Mouse (Mus musculus) kidney, embryonic 16.5 days (tissue): Measurements from ENCODE around the gene Rgs6. TPM values are rescaled to one million over a fixed set of nuclear protein-coding genes. Genes with fewer than 3 reads are reported as not detected.

ENCODE experiments used
- ATAC-seq: fragments of 200-750 bp; cut with Nextera tagmentation; 2 replicates; pipeline ENCODE4 v1.8.0; 2017; ENCODE audit warnings: moderate TSS enrichment; ENCODE audit not compliant: low FRiP score, low TSS enrichment
- H3K27ac ChIP-seq: fragments of 300-500 bp; sonication (generic); 2 replicates; pipeline ENCODE4 v1.5.1; 2014; ENCODE audit warnings: low read length
- H3K27me3 ChIP-seq: fragments of 300-500 bp; sonication (generic); 2 replicates; pipeline ENCODE4 v1.6.1; 2014; ENCODE audit warnings: low read length, control low read depth, mixed read lengths; ENCODE audit not compliant: insufficient read depth
- H3K36me3 ChIP-seq: fragments of 300-500 bp; sonication (generic); 2 replicates; pipeline ENCODE4 v1.6.1; 2014; ENCODE audit warnings: low read length, control low read depth, mixed read lengths; ENCODE audit not compliant: insufficient read depth
- H3K4me1 ChIP-seq: fragments of 300-500 bp; sonication (generic); 2 replicates; pipeline ENCODE4 v1.6.1; 2014; ENCODE audit warnings: low read length, control low read depth, mixed read lengths; ENCODE audit not compliant: insufficient read depth
- H3K4me2 ChIP-seq: fragments of 300-500 bp; sonication (generic); replicated peaks from 2 replicates; pipeline ENCODE4 v1.6.1; 2014; ENCODE audit warnings: low read depth, low read length
- H3K4me3 ChIP-seq: fragments of 300-500 bp; sonication (generic); 2 replicates; pipeline ENCODE4 v1.5.1; 2014; ENCODE audit warnings: mild to moderate bottlenecking, low read length
- H3K9ac ChIP-seq: fragments of 300-500 bp; sonication (generic); replicated peaks from 2 replicates; pipeline ENCODE4 v1.6.1; 2014; ENCODE audit warnings: low read length
- H3K9me3 ChIP-seq: fragments of 300-500 bp; sonication (generic); 2 replicates; pipeline ENCODE4 v1.6.1; 2016; ENCODE audit warnings: low read length, control low read depth
- WGBS: fragments of 180-500 bp; shearing (Covaris S2); extraction: QIAGEN DNeasy Blood & Tissue Kit; methylation state at CpG from one replicate; pipeline ENCODE4 v1.1.7; 2014; 5-methylcytosine and 5-hydroxymethylcytosine counted together
- polyA plus RNA-seq: library from polyadenylated mRNA; unstranded; fragments of >200 nt; fragmentation: Nextera tagmentation; extraction: Ambion mirVana; gene quantifications from 2 replicates; pipeline ENCODE4 v1.2.1, GENCODE M21; 2015

Gene Rgs6
- polyA plus RNA-seq, 1 experiment from 2014 or later = 2.7 TPM

DNA sequence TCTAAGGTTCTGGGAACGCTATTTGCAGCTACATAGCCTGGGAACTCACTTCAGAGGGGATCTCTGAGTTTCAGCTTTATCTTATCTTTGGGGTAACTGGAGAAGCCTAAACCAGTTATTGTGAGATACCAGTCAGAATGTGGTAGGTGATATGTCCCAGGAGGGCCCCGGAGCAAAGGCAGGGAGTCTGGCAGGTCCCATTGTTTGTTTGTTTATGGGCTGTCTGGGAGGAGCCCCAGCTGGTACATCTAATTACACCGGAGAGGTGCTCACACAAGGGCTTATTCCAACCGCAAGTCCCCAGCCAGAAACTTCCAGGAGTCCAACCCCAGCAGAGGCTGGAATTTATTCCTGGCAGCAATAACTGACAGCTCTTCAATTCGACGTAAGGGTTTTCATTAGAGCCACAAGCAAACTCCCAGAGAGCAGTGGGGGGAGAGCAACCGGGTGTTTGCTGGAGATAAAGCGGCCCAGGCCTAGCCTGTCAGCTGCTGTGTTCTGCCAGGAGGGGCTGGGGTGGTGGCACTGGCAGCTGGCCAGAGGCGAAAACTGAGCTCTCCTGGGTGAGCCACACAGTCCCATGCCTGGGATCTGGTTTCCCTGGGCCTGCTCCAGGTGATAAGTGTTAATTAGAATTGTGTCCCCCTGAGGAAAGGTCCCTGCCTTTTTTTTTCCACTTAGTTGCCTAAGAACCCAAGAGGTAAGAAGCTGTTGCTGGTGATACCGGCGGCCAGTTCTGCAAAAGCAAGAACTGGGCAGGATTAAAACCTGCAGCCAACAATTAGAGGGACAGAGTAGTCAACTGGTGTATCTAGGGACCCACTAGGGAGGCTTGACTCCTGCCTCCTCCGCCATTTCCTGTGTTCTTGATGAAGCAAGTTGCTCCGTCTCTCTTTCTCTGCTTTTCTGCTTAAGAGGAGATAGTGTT, 485.1 kb downstream of the Rgs6 start:
- WGBS = 30% methylated on average over 13 of the region's 13 CpGs
- Histone ChIP-seq H3K4me2 (no peak overlapping the region), H3K36me3 (no peaks in the 10 kb centered on the region), H3K4me1 (peaks cover 24% of the 10 kb centered on the region), H3K4me3 (no peak overlapping the region), H3K27me3 (no peaks in the 10 kb centered on the region), H3K9ac (peak overlapping the region; percentile 27; the same call in 1 of the 2 replicates), H3K27ac (peak overlapping the region; percentile 83), H3K9me3 (no peaks in the 10 kb centered on the region)
- ATAC-seq = peak; percentile 84

DNA sequence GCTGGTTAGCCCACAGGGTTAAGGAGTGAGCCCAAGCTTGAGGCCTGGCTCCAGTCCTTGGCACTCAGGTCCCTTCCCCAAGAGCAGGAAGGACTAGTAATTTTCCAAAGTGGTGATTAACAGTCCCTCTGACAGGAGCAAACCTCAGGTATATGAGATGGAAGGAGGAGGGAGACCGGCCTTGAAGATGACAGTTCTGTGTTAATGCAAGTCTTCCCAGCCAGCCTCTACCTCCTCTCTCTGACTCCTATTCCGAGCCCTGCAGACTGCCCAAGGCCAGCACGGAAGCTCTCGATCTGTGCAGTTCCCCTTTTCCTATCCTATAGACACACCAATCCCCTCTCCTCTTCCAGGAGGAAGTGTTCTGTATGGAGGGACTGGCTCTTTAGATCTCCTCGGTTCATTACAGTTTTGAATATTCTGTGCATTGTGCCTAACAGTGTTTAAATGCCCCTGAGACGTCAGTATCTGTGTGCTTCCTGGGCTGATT, 485.8 kb downstream of the Rgs6 start:
- no peak overlapping the region for H3K9ac ChIP-seq
- H3K27me3 ChIP-seq = no peaks in the 10 kb centered on the region
- H3K27ac ChIP-seq = peak overlapping the region; percentile 83
- no peak for ATAC-seq
- H3K36me3 ChIP-seq = no peaks in the 10 kb centered on the region
- WGBS = 62% methylated on average over 6 of the region's 6 CpGs
- peaks cover 24% of the 10 kb centered on the region for H3K4me1 ChIP-seq
- no peaks in the 10 kb centered on the region for H3K9me3 ChIP-seq
- H3K4me2 ChIP-seq = no peak overlapping the region
- H3K4me3 ChIP-seq = no peak overlapping the region

DNA sequence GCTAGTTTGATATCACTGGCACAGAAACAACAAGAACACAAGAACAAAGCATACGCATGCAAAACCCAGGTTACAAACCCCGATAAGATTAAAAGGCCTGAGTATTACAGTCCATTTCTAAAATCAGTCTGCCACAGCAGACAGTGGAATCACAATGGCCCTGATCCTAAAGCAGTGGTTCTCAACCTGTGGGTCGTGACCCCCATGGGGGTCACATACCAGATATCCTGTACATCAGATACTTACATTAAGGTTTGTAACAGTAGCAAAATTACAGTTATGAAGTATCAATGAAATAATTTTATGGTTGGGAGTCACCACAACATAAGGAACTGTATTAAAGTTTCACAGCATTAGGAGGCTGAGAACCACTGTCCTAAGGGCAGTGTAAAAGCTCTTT, 488.1 kb downstream of the Rgs6 start:
- 91% methylated on average over 3 of the region's 3 CpGs for WGBS
- Histone ChIP-seq H3K27ac (no peak overlapping the region), H3K9ac (no peak overlapping the region), H3K4me3 (no peak overlapping the region), H3K36me3 (no peaks in the 10 kb centered on the region), H3K4me1 (peaks cover 20% of the 10 kb centered on the region), H3K9me3 (no peaks in the 10 kb centered on the region), H3K4me2 (no peak overlapping the region), H3K27me3 (no peaks in the 10 kb centered on the region)
- ATAC-seq = no peak

DNA sequence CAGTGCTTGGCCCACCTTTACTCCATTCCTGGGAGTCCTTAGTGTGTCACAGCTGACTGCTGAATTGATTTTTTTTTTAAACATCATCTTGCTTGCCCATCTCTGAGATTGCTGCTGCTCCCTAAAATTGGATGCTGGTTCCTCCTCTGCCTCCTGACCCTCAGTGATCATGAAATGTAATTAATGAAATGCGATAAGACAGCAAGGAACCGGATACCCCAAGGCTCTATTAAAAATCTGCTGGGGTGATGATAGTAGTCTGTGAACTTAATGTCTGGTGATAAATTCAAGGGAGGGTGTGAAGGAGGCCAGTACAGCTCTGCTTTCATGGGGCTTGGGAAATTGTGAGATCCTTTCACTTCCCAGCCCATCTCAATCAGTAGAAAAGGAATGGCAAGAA, 489.4 kb downstream of the Rgs6 start:
- Histone ChIP-seq H3K4me2 (no peak overlapping the region), H3K4me3 (no peak overlapping the region), H3K27me3 (no peaks in the 10 kb centered on the region), H3K9me3 (no peaks in the 10 kb centered on the region), H3K4me1 (peaks cover 16% of the 10 kb centered on the region), H3K36me3 (no peaks in the 10 kb centered on the region), H3K27ac (no peak overlapping the region), H3K9ac (no peak overlapping the region)
- ATAC-seq = 0 out of 2 replicates have a peak, but pooled peaks have one; percentile 14
- WGBS = 40% methylated on average over 2 of the region's 2 CpGs

DNA sequence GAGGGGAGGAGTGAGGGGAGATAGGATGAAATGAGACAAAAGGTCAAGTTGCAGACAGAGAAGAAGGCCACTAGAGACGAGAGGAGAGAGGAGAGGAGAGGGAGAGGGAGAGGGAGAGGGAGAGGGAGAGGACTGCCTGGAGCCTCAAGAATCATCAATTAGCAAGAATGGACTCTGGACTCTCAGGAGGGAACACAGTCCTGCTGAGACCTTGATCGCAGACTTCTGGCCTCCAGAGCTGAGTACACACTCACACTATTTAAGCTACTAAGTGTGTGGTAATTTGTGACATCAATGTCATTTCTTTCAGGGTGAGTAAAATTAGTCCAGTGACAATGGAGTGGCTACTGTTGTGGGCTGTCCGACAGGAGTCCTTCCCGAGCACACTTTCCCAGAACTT, 495.3 kb downstream of the Rgs6 start:
- H3K27me3 ChIP-seq = no peaks in the 10 kb centered on the region
- WGBS = 80% methylated on average over 3 of the region's 4 CpGs
- 0 out of 2 replicates have a peak, but pooled peaks cover 2% of the 10 kb centered on the region for H3K36me3 ChIP-seq
- H3K4me3 ChIP-seq = no peak overlapping the region
- H3K4me2 ChIP-seq = no peak overlapping the region
- peaks cover 9% of the 10 kb centered on the region for H3K4me1 ChIP-seq
- H3K9ac ChIP-seq = no peak overlapping the region
- no peak for ATAC-seq
- H3K9me3 ChIP-seq = no peaks in the 10 kb centered on the region
- no peak overlapping the region for H3K27ac ChIP-seq

DNA sequence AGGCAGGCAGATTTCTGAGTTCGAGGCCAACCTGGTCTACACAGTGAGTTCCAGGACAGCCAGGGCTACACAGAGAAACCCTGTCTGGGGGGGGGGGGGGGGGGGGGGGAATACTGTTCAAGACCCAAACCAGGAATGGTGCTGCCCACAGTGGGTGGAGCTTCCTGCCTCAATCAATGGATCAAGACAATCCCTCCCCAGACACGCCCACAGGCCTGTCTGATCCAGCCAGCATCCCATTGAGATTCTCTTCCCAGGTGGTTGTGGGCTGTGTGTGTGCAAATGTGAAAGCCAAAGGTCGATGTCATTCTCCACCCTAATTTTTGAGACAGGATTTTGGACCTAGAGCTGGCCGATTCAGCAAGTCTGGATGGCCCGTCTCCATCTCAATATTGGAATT, 496.5 kb downstream of the Rgs6 start:
- WGBS = 95% methylated on average over 5 of the region's 5 CpGs
- Histone ChIP-seq H3K9ac (no peak overlapping the region), H3K9me3 (no peaks in the 10 kb centered on the region), H3K4me1 (peaks cover 9% of the 10 kb centered on the region), H3K4me2 (no peak overlapping the region), H3K36me3 (0 out of 2 replicates have a peak, but pooled peaks cover 2% of the 10 kb centered on the region), H3K27me3 (no peaks in the 10 kb centered on the region), H3K4me3 (no peak overlapping the region), H3K27ac (no peak overlapping the region)
- no peak for ATAC-seq

DNA sequence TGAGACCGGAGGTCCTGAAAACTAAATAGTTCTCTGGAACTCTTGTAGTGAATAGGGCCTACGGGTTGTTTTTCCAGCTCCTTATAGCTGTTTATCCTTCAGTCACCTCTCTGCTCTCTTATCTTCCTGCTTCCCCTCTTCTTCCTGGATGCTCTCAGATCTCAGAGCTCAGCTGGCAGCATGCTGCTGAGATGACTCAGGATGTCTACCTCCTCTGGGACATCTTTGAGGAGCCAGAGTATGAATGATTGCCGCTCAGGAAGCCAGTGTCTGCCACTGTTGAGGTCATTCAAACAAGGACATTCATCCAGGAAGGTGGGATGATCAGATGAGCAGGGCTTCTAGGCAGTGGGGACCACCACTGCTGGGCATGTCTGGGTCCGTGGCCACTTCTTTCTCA, 498.9 kb downstream of the Rgs6 start:
- no peaks in the 10 kb centered on the region for H3K9me3 ChIP-seq
- peak overlapping the region; percentile 58 for H3K27ac ChIP-seq
- no peak overlapping the region for H3K9ac ChIP-seq
- H3K27me3 ChIP-seq = no peaks in the 10 kb centered on the region
- 72% methylated on average over 4 of the region's 4 CpGs for WGBS
- no peak overlapping the region for H3K4me3 ChIP-seq
- 0 out of 2 replicates have a peak, but pooled peaks cover 2% of the 10 kb centered on the region for H3K36me3 ChIP-seq
- H3K4me1 ChIP-seq = peaks cover 9% of the 10 kb centered on the region
- ATAC-seq = no peak
- no peak overlapping the region for H3K4me2 ChIP-seq

DNA sequence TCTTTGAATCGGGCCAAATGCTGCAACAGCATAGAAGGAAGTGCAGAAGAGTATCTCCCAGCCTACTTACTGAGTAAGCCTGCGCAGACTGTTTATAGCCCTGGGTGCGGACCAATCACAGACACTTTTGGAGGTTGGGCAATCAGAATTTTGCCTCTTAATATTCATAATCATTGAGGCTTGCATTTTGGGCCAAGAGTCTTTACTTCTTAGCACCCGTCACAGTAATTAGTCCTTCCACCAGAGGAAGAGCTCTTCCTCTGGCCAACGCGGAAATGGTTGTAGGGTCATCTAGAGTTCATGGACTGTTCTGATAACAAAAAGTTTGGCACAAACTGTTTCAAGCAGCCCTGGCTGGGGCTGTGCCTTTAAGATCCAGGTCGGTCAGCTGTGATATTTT, 499.5 kb downstream of the Rgs6 start:
- peak; percentile 54; the same call in 1 of the 2 replicates for ATAC-seq
- 59% methylated on average over 7 of the region's 7 CpGs for WGBS
- Histone ChIP-seq H3K27ac (peak overlapping the region; percentile 58), H3K9me3 (no peaks in the 10 kb centered on the region), H3K9ac (no peak overlapping the region), H3K4me1 (peaks cover 9% of the 10 kb centered on the region), H3K4me3 (no peak overlapping the region), H3K4me2 (no peak overlapping the region), H3K27me3 (no peaks in the 10 kb centered on the region), H3K36me3 (0 out of 2 replicates have a peak, but pooled peaks cover 2% of the 10 kb centered on the region)

DNA sequence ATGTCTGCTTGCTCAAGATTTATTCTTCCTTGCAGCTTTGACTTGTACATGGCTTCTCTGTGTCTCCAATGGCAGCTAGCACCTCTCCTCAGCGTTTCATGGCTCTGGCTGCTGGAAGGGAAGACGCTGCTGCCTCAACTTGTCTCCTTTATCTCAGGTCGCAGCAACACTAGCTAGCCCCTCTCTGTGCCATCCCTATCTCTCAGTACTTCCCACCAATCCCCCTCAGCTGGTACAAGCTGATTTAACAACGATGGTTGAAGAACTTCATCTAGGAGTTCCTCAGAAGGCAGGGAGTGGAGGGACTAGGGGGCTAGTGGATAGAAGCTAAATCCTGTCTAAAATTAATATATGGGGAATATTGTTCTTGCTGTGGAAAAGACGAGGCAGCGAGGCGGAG, 503.9 kb downstream of the Rgs6 start:
- Histone ChIP-seq H3K27me3 (no peaks in the 10 kb centered on the region), H3K4me2 (no peak overlapping the region), H3K4me1 (peaks cover 9% of the 10 kb centered on the region), H3K36me3 (no peaks in the 10 kb centered on the region), H3K9ac (no peak overlapping the region), H3K9me3 (no peaks in the 10 kb centered on the region), H3K4me3 (no peak overlapping the region), H3K27ac (no peak overlapping the region)
- ATAC-seq = no peak
- WGBS = 80% methylated on average over 7 of the region's 7 CpGs

DNA sequence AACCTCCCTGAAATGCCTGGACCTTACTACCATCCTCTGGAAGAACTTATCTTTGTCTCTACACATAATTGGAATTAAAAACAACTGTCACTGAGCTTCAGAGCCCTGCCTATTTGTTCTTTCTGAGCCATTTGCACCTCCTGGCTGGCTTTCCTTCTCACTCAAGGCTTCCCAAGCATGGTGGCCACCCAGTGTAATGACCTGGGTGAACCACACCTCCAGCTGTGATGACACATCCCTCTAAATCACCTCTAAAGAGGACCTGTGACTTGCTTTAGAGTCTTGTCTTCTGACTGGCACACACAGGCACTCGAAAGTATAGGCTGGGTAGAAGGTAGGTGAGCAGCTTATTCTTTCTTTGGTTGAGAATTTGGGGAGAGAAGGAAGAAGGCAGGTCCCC, 509.7 kb downstream of the Rgs6 start:
- Histone ChIP-seq H3K4me1 (no peaks in the 10 kb centered on the region), H3K27me3 (no peaks in the 10 kb centered on the region), H3K27ac (no peak overlapping the region), H3K4me3 (no peak overlapping the region), H3K9me3 (no peaks in the 10 kb centered on the region), H3K9ac (no peak overlapping the region), H3K36me3 (no peaks in the 10 kb centered on the region), H3K4me2 (no peak overlapping the region)
- WGBS = 65% methylated on average over 1 of the region's 1 CpGs
- no peak for ATAC-seq
